20 mouse cellular contexts compared by ENCODE assay signal in the genomic region with DNA sequence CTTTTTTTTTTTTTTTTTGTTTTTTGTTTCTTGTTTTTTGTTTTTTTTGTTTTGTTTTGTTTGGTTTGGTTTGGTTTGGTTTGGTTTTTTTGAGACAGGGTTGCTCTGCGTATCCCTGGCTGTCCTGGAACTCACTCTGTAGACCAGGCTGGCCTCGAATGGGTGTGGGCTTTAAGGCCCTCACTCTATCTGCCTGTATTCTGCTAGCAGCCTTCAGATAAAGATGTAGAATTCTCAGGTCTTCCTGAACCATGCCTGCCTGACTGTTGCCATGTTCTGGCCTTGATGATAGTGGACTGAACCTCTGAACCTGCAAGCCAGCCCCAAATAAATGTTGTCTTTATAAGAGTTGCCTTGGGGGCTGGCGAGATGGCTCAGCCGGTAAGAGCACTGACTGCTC.
"Had no signal": no experiment of that assay in that cellular context is flagged by ENCODE, and none has a peak within 500 bp of the region (broad histone marks: within the 10 kb centered on the region; RNA-seq: fewer than 3 reads in every experiment).

No protein-coding gene starts in this region.

- DNase-seq: kidney, adult 11 months; kidney, adult 8-10 months; kidney, postnatal 14 days; kidney, postnatal 4 days; left cerebral cortex, postnatal 4 days; lung, adult 2 months; lung, postnatal 14 days; lung, postnatal 4 days; midbrain, embryonic 14.5 days; right cerebral cortex, adult 18-20 months; right cerebral cortex, postnatal 25 days; spleen, adult 18-20 months; thymus, adult 18-20 months; thymus, postnatal 36 days had no signal

- ATAC-seq: intestine, embryonic 15.5 days had no signal

- H3K9ac ChIP-seq: intestine, embryonic 15.5 days; limb, embryonic 12.5 days; limb, embryonic 15.5 days; neural tube, embryonic 12.5 days; neural tube, embryonic 15.5 days had no signal

- H3K4me2 ChIP-seq: intestine, embryonic 15.5 days; limb, embryonic 12.5 days; limb, embryonic 15.5 days; midbrain, embryonic 11.5 days; neural tube, embryonic 12.5 days; neural tube, embryonic 15.5 days had no signal

- H3K9me3 ChIP-seq: intestine, embryonic 15.5 days; limb, embryonic 12.5 days; limb, embryonic 15.5 days; neural tube, embryonic 12.5 days; neural tube, embryonic 15.5 days had no signal

- H3K4me3 ChIP-seq: intestine, embryonic 15.5 days; limb, embryonic 12.5 days; limb, embryonic 15.5 days; neural tube, embryonic 12.5 days; neural tube, embryonic 15.5 days had no signal

- H3K27me3 ChIP-seq: intestine, embryonic 15.5 days; limb, embryonic 12.5 days; limb, embryonic 15.5 days; neural tube, embryonic 12.5 days; neural tube, embryonic 15.5 days had no signal

- H3K36me3 ChIP-seq: intestine, embryonic 15.5 days; limb, embryonic 12.5 days; limb, embryonic 15.5 days; neural tube, embryonic 12.5 days; neural tube, embryonic 15.5 days had no signal

- H3K27ac ChIP-seq: intestine, embryonic 15.5 days; limb, embryonic 12.5 days; limb, embryonic 15.5 days; neural tube, embryonic 12.5 days; neural tube, embryonic 15.5 days had no signal
